Mouse (Mus musculus): ENCODE data around the gene Chac1.

GRCm38 (mm10) chr2:119336002-119336401 is 15.0 kb upstream of the Chac1 start:
- TF ChIP-seq CTCF (IDR thresholded peaks at IDR 0.05 in 2 of 3, conservative IDR thresholded peaks at IDR 0.05 in 1 of 3; ENCODE audit: control insufficient read depth in 1 of 3, insufficient read depth in 1 of 3, low read depth in 2 of 3, low read length in 3 of 3, poor library complexity in 1 of 3, severe bottlenecking in 1 of 3) (no peak), POLR2AphosphoS2 (IDR thresholded peaks at IDR 0.05; ENCODE audit: low read length) (no peak), ZNF384 (IDR thresholded peaks at IDR 0.05; ENCODE audit: low read depth, low read length) (no peak), USF1 (IDR thresholded peaks at IDR 0.05; ENCODE audit: low read depth, low read length) (no peak), POLR2A (IDR thresholded peaks at IDR 0.05; ENCODE audit: control insufficient read depth in 1 of 2, insufficient read depth in 1 of 2, low read depth in 1 of 2, low read length in 2 of 2, poor library complexity in 1 of 2) (no peak), MXI1 (IDR thresholded peaks at IDR 0.05; ENCODE audit: low read depth, low read length) (no peak), MAX (IDR thresholded peaks at IDR 0.05; ENCODE audit: low read length) (no peak), USF2 (IDR thresholded peaks at IDR 0.05; ENCODE audit: borderline replicate concordance in 1 of 2, insufficient read depth in 1 of 2, low read depth in 1 of 2, low read length in 2 of 2) (no peak)
